Mouse (Mus musculus): Measurements from ENCODE around the gene Tcte2. TPM values are rescaled to one million over a fixed set of nuclear protein-coding genes. Genes with fewer than 3 reads are reported as not detected.

Tcte2 gene
- total RNA-seq, 2 experiments from 2014 or later: not detected

DNA sequence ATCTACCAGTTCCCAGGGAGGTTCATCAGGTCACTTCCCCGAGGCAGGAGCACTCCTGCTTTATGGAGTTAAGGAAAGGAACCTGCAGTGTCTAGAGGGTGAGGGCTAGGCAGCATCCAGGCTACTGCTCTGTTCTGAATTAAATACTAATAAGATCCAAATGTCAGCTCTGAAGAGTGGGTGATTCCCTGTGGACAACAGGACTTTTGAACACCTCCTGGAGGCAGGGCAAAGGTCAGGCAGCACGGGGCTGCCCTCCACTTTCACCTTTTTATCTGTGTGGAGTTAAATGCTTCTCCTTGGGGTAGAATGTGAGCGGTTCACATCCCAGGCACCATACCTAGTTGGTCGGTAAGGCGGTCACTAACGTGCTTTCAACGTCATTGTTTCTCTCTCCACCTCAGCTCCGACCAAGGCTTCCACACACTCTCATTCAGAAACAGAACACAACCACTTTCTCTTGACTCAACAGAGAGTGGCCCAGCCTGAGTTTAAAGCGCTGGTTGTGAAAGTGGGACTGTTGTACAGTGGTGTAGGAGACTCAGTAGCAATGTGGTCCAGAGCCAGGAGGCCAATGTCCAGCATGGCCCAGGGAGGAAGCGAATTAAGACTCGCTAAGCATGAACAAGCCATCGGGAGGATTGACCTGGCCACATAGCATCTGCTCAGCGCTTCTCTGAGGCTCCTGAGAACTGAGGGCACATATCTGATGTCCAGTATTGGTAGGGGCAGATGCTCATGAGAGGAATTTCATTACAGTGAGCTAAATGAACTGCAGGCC lies 98.0 kb downstream of the Tcte2 start:
- no peak for ATAC-seq (ENCODE audit: poor library complexity, severe bottlenecking)

Other genes starting within 250 kb of the Tcte2 start
- 14.1 and 15.3 TPM in 2 replicates for gene Afdn, start 1.3 kb downstream of the Tcte2 start, total RNA-seq (2015)
- 22.6 and 29.1 TPM in 2 replicates for gene Afdn, start 1.3 kb downstream of the Tcte2 start, total RNA-seq (2017)
- gene Gm7168, start 186.5 kb upstream of the Tcte2 start, total RNA-seq (2015): not detected in 2 replicates
- gene Gm7168, start 186.5 kb upstream of the Tcte2 start, total RNA-seq (2017): not detected in 2 replicates
- gene Gm7356, start 241.9 kb upstream of the Tcte2 start, total RNA-seq (2015): not detected in 2 replicates
- not detected in 2 replicates for gene Gm7356, start 241.9 kb upstream of the Tcte2 start, total RNA-seq (2017)

Data from megakaryocyte, adult 5-6 weeks (primary cell).